Mouse (Mus musculus) heart, embryonic 14.5 days (tissue): ENCODE measurements around the gene Vps25. TPM values are rescaled to one million over a fixed set of nuclear protein-coding genes. Genes with fewer than 3 reads are reported as not detected.

Experiments used
- ATAC-seq: fragments of 200-750 bp; cut with Nextera tagmentation; 2 replicates; pipeline ENCODE4 v1.8.0; 2017; ENCODE audit warnings: low read depth, moderate TSS enrichment; ENCODE audit not compliant: insufficient number of reproducible peaks, insufficient read depth, low FRiP score
- H3K27ac ChIP-seq, 2 experiments: fragments of 200-500 bp in 1 of 2; fragments of 300-500 bp in 1 of 2; sonication (generic) in 1 of 2; replicated peaks in 1 of 2; 2 replicates each; pipeline ENCODE4 v1.5.1; 2012 to 2014; ENCODE audit warnings: low read depth in 2 of 2, low read length in 2 of 2, control low read depth in 1 of 2, mild to moderate bottlenecking in 1 of 2, mixed read lengths in 1 of 2; ENCODE audit not compliant: control insufficient read depth in 1 of 2, insufficient read depth in 1 of 2
- H3K27me3 ChIP-seq: fragments of 300-500 bp; sonication (generic); 2 replicates; pipeline ENCODE4 v1.6.1; 2014; ENCODE audit warnings: mild to moderate bottlenecking, low read length, control low read depth; ENCODE audit not compliant: control insufficient read depth, insufficient read depth
- H3K36me3 ChIP-seq: fragments of 300-500 bp; sonication (generic); 2 replicates; pipeline ENCODE4 v1.6.1; 2014; ENCODE audit warnings: mild to moderate bottlenecking, control low read depth, low read length, mixed read lengths; ENCODE audit not compliant: control insufficient read depth, insufficient read depth
- H3K4me1 ChIP-seq, 2 experiments: fragments of 200-500 bp in 1 of 2; fragments of 300-500 bp in 1 of 2; sonication (generic) in 1 of 2; 2 replicates each; pipeline ENCODE4 v1.6.1; 2012 to 2014; ENCODE audit warnings: low read length in 2 of 2, control low read depth in 1 of 2, mixed read lengths in 1 of 2; ENCODE audit not compliant: control insufficient read depth in 2 of 2, insufficient read depth in 2 of 2
- H3K4me2 ChIP-seq: fragments of 300-500 bp; sonication (generic); 2 replicates; pipeline ENCODE4 v1.6.1; 2014; ENCODE audit warnings: mild to moderate bottlenecking, low read length
- H3K4me3 ChIP-seq, 2 experiments: fragments of 200-500 bp in 1 of 2; fragments of 300-500 bp in 1 of 2; sonication (generic) in 1 of 2; 2 replicates each; pipeline ENCODE4 v1.5.1; 2012 to 2014; ENCODE audit warnings: low read length in 2 of 2, mild to moderate bottlenecking in 2 of 2, control low read depth in 1 of 2, low read depth in 1 of 2, moderate library complexity in 1 of 2; ENCODE audit not compliant: control insufficient read depth in 1 of 2, insufficient read depth in 1 of 2
- H3K9ac ChIP-seq: fragments of 300-500 bp; sonication (generic); 2 replicates; pipeline ENCODE4 v1.6.1; 2014; ENCODE audit warnings: mild to moderate bottlenecking, low read length
- H3K9me3 ChIP-seq: fragments of 300-500 bp; sonication (generic); 2 replicates; pipeline ENCODE4 v1.6.1; 2016; ENCODE audit warnings: low read length, control low read depth; ENCODE audit not compliant: control insufficient read depth
- WGBS: fragments of 180-500 bp; shearing (Covaris S2); extraction: QIAGEN DNeasy Blood & Tissue Kit; methylation state at CpG from one replicate; pipeline ENCODE4 v1.1.7; 2014; 5-methylcytosine and 5-hydroxymethylcytosine counted together
- polyA plus RNA-seq: library from polyadenylated mRNA; unstranded; fragments of >200 nt; fragmentation: Nextera tagmentation; extraction: Ambion mirVana; gene quantifications from 2 replicates; pipeline ENCODE4 v1.2.1, GENCODE M21; 2014

The Vps25 gene
- polyA plus RNA-seq, 1 experiment from 2014 or later, result 123 TPM

DNA sequence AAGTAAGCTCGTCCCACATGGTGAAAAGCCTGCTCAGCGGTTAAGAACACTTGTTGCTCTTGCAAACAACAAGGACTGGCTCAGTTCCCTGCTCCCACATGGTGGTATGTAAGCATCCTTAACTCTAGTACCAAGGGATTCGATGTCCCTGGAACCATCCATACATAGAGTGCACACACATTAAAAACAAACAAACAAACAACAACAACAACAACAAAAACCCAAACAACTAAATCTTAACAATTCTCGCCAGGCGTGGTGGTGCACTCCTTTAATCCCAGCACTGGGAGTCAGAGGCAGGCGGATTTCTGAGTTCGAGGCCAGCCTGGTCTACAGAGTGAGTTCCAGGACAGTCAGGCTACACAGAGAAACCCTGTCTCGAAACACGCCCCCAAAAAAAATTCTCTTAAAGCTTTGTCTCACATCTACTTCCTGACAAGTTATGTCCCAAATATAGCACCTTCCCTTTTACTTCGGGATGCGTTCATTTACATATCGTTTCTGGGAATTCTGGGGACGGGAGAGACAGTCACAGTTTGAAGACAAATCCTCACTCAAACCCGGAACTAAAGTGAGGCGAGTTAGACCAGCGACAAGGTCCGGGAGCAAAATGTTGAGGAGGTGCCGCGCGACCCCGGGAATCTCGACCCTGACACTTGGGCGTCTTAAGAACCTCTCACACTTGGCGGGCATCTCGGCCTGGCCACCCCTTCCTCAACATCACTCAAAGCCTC lies 28.0 kb upstream of the Vps25 start:
- WGBS, result 16% methylated on average over 25 of the region's 25 CpGs
- ATAC-seq, result no peak

DNA sequence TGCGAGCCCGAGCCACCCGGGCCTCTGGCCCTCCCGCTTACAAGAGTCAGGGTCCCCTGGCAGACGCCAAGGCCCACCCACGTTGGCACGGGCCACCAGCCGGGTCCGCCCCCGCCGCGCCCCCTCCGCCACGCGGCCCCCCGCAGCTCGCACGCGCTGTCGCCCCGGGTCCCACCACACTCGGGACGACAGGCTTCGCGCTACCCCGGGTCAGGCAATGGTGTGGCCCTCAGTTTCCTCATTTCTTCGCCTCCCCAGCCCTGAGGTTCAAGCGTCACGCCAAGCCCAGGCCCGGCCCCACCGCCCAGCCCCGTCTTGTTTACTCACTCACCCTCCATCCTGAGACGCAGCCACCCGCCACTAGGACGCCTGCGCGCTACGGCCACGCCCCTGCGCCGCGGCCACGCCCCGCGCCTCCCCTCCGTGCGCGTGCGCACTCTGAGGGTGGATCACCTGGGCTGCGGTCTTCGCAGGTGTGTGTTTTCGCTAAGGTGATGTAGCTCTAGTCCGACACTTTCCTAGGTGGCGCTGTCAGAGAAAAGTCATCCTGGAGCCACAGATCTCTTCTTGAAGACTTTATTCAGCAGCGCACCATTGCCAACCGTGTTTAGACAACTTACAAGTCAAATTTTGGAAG lies 27.3 kb upstream of the Vps25 start, which contains the start of gene Ezh1:
Gene Ezh1 (minus strand): TSS at position 399 of the 637 bp plus-strand sequence.
- peak within 1 kb of the TSS; percentile 50 to 51; a peak in 3 of 4 replicates for H3K27ac ChIP-seq
- no peaks in the 10 kb centered on the region for H3K27me3 ChIP-seq
- H3K4me3 ChIP-seq, result peak within 1 kb of the TSS; percentile 60 to 81
- H3K4me2 ChIP-seq, result peak within 1 kb of the TSS; percentile 91
- peaks cover 10 to 18% of the 10 kb centered on the region in 2 experiments for H3K4me1 ChIP-seq
- ATAC-seq, result peak; percentile 90
- H3K36me3 ChIP-seq, result no peaks in the 10 kb centered on the region
- no peaks in the 10 kb centered on the region for H3K9me3 ChIP-seq
- 2% methylated on average over 45 of the region's 56 CpGs for WGBS
- peak within 1 kb of the TSS; percentile 78 for H3K9ac ChIP-seq

More for the DNA sequence above, 28.0 kb upstream of the Vps25 start:
- H3K27ac ChIP-seq, result peak overlapping the region; percentile 50 to 51; a peak in 3 of 4 replicates
- H3K9me3 ChIP-seq, result no peaks in the 10 kb centered on the region
- no peaks in the 10 kb centered on the region for H3K36me3 ChIP-seq
- peak overlapping the region; percentile 78 for H3K9ac ChIP-seq
- peak overlapping the region; percentile 91 for H3K4me2 ChIP-seq
- peaks cover 4 to 13% of the 10 kb centered on the region in 2 experiments; a peak in 3 of 4 replicates for H3K4me1 ChIP-seq
- H3K27me3 ChIP-seq, result no peaks in the 10 kb centered on the region
- H3K4me3 ChIP-seq, result peak overlapping the region; percentile 60 to 81

DNA sequence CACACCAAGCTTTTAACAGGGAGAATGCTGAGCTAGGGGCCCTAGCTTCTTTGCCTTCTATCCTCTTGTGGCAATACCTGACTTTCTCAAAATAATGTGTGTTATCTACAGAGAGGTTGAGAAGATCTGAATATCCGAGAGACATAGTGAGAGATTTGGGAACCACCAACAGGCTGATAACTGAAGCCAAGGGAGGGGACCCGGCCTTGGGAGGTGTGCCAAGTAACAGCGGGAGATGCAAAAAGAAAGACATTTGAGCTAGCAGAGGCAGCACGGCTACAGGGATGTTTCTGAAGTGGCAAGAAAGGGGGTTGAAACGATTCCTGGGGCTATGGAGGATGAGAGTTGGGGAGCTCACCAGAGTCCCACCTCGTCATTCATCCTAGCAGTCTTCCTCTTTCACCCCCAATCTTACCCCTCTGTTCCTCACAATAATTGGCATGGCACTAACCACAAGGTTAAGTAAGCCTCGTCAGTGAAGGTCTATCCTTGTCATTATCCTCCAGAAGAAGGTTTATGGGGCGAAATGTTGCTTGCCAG lies 24.1 kb upstream of the Vps25 start:
- H3K4me2 ChIP-seq, result no peak overlapping the region
- H3K27ac ChIP-seq, result peak overlapping the region; percentile 89 to 94; a peak in 3 of 4 replicates
- H3K4me3 ChIP-seq, result no peak overlapping the region
- H3K4me1 ChIP-seq, result peaks cover 12 to 26% of the 10 kb centered on the region in 2 experiments
- no peaks in the 10 kb centered on the region for H3K36me3 ChIP-seq
- H3K27me3 ChIP-seq, result no peaks in the 10 kb centered on the region
- H3K9ac ChIP-seq, result no peak overlapping the region; the same call in 1 of the 2 replicates
- 23% methylated on average over 8 of the region's 8 CpGs for WGBS
- no peaks in the 10 kb centered on the region for H3K9me3 ChIP-seq
- no peak for ATAC-seq

- H3K4me2 ChIP-seq, result no peak overlapping the region
Measured at GRCm38 (mm10) chr11:101230061-101230511, 23.4 kb upstream of the Vps25 start.

DNA sequence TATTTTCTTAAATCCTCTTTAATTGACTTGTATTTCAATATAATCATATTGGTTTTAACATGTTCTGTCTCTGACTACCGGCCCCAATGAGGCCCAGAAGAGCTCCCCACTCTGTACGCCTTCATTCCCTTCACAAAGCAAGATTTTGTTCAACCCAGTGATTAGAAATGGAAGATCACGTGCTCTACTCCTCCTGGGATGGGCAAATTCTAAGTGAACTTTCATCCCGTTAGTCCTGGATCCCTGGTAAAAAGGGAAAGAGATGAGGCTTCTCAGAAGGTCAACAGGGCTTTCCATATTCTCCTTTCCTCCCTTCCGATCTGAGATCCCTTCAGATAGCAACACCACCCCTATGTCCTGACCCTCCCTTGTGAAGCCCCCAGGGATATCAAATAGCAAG lies 23.0 kb upstream of the Vps25 start:
- peak overlapping the region; percentile 56 for H3K9ac ChIP-seq
- peak overlapping the region; percentile 89 to 94 for H3K27ac ChIP-seq
- H3K4me3 ChIP-seq, result no peak overlapping the region
- no peaks in the 10 kb centered on the region for H3K27me3 ChIP-seq
- no peaks in the 10 kb centered on the region for H3K9me3 ChIP-seq
- no peaks in the 10 kb centered on the region for H3K36me3 ChIP-seq
- peaks cover 12 to 20% of the 10 kb centered on the region in 2 experiments for H3K4me1 ChIP-seq
- peak overlapping the region; percentile 56 for H3K4me2 ChIP-seq
- no peak for ATAC-seq
- 31% methylated on average over 5 of the region's 5 CpGs for WGBS

More at GRCm38 (mm10) chr11:101230061-101230511, 23.4 kb upstream of the Vps25 start:
- WGBS, result 41% methylated on average over 2 of the region's 2 CpGs
- ATAC-seq, result no peak
- peaks cover 12 to 24% of the 10 kb centered on the region in 2 experiments for H3K4me1 ChIP-seq
- H3K27ac ChIP-seq, result peak overlapping the region; percentile 89 to 94
- H3K9ac ChIP-seq, result no peak overlapping the region
- H3K4me3 ChIP-seq, result no peak overlapping the region
- no peaks in the 10 kb centered on the region for H3K27me3 ChIP-seq
- H3K36me3 ChIP-seq, result no peaks in the 10 kb centered on the region
- H3K9me3 ChIP-seq, result no peaks in the 10 kb centered on the region

GRCm38 (mm10) chr11:101230991-101231871 lies 22.3 kb upstream of the Vps25 start:
- H3K4me2 ChIP-seq, result peak overlapping the region; percentile 56
- 0 out of 2 replicates have a peak, but pooled peaks have one; percentile 24 for ATAC-seq
- no peaks in the 10 kb centered on the region for H3K36me3 ChIP-seq
- peak overlapping the region in 1 of 2 experiments; percentile 17; a peak in 1 of 4 replicates for H3K4me3 ChIP-seq
- H3K4me1 ChIP-seq, result peaks cover 12 to 20% of the 10 kb centered on the region in 2 experiments
- H3K27ac ChIP-seq, result peak overlapping the region; percentile 89 to 94
- 10% methylated on average over 18 of the region's 18 CpGs for WGBS
- H3K9ac ChIP-seq, result peak overlapping the region; percentile 56
- H3K27me3 ChIP-seq, result no peaks in the 10 kb centered on the region
- no peaks in the 10 kb centered on the region for H3K9me3 ChIP-seq
